Mouse (Mus musculus) thymus, adult 2 months (tissue): ENCODE data around the gene Mrnip.

ENCODE experiments used
- CTCF ChIP-seq: fragments of 200-500 bp; IDR thresholded peaks from 2 replicates; pipeline ENCODE4 v1.5.1; 2012; ENCODE audit warnings: mild to moderate bottlenecking, control low read depth, low read length, moderate library complexity, borderline replicate concordance; ENCODE audit not compliant: control insufficient read depth, poor library complexity, insufficient read depth; ENCODE audit errors: extremely low read depth
- POLR2A ChIP-seq: fragments of 200-500 bp; IDR thresholded peaks from 2 replicates; pipeline ENCODE4 v1.6.1; 2012; ENCODE audit warnings: mild to moderate bottlenecking, low read length, control low read depth, moderate library complexity; ENCODE audit not compliant: control insufficient read depth, poor library complexity, insufficient read depth; ENCODE audit errors: extremely low read depth

- TF ChIP-seq POLR2A: no peak
- TF ChIP-seq CTCF: no peak
Observed at GRCm38 (mm10) chr11:50203302-50203827, 29.1 kb downstream of the Mrnip start.
